Mouse (Mus musculus) sigmoid colon, adult 10 weeks (tissue): Measurements from ENCODE around the gene Wt1. TPM values are rescaled to one million over a fixed set of nuclear protein-coding genes. Genes with fewer than 3 reads are reported as not detected.

Source experiments
- polyA plus RNA-seq: library from polyadenylated mRNA; stranded (reverse); fragments of 350-450 nt; fragmentation: Illumina TruSeq; extraction: RNeasy Lipid Tissue Mini Kit (QIAGEN cat#74804); gene quantifications from one replicate; pipeline ENCODE4 v1.2.3, GENCODE M21; 2014; ENCODE audit warnings: low read depth, low replicate concordance

Wt1 gene
- 1.3 TPM for polyA plus RNA-seq

GRCm38 (mm10) chr2:105126279-105126678 lies at the start of gene Wt1:
Gene Wt1 (plus strand): TSS chr2:105126529.

GRCm38 (mm10) chr2:105091718-105092117 lies 34.6 kb upstream of the Wt1 start, which contains the start of gene Gm11060:
Gene Gm11060 (plus strand): TSS chr2:105092018.

Other genes with a start within 250 kb of the Wt1 start
- gene Eif3m, start 109.4 kb upstream of the Wt1 start, polyA plus RNA-seq, result 438 TPM
- gene Gm11060, start 34.5 kb upstream of the Wt1 start, polyA plus RNA-seq, result not detected
- gene Them7, start 97.8 kb downstream of the Wt1 start, polyA plus RNA-seq, result not detected